Mouse (Mus musculus) spleen, postnatal 10 days (tissue): ENCODE measurements around the gene Hoxa3.
A peak's percentile ranks its signal among the peaks of the same experiment; 100 is the strongest.

ENCODE experiments used
- DNase-seq, 2 experiments: peaks; one replicate each; pipeline ENCODE4 v3.0.0; 2021 to 2022; ENCODE audit warnings: low spot score in 2 of 2

Gene Hoxa3

DNA sequence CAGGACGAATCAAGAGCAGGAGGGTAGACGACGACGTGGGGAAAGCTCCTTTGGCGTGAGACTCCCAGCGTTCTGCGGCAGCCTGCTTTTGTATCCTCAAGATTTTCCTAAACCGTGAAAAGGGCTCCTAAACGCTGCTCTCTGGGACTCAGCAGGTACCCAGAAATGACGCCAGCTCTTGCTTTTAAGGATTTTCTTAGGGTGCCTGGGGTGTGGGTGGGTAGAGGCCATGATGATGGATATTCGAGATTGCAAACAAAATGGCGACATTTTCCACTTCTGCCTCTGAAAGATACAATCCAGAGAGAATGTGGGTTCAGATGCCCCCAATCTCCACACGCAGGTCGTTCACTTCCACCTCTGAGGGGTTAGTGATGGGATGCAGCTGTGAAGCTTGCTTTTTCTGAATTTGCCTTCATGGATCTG lies 45.4 kb downstream of the Hoxa3 start:
- no peak for DNase-seq

DNA sequence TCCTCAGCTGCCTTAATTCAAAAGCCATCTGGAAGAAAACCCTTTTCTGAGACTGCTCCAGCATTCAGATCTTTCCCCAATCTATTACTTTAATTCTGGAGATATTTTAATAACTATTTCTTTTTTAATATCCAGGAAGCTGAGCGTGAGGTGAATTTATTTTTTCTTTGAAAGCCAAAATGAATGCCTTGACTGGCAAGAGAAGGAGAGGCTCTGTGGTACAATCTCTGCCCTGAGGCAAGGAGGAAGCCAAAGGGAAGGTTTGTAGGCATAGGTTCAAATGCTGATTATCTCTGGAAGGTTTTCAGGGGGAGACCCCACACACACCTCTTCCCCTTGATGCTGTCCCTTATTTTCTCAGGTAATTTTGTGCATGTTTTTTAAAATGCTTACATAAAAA lies 46.0 kb downstream of the Hoxa3 start:
- no peak for DNase-seq

DNA sequence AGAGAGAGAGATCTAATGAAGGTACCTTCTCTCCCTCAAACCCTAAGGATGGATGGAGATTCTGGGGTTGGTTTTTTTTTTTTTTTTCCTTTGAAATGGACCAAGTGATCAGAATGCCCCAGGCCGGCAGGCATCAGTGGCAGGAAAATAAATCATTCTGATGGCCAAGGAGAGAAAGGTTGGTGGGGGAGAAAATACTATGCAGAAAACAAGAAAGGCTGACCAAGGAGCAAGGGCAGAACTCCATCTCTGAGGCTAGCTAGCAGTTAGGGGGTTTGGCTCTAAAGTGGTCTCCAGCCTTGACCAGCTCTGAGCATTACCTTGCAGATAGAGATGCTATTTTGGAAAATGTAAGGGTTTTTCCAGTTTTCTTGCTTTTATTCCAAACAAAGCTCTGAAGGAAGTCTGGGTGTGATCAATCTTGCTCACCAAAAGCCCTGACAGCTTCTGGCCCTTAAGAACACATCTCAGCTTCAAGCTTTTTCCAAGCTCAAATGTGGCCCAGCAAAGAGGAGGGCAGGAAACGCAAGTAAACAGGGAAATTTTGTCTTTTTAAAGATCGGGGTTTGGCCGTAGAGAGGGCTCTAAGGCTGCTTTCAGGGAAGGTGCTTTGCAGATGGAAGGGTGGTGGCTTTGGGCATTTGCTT lies 46.6 kb downstream of the Hoxa3 start:
- no peak for DNase-seq

DNA sequence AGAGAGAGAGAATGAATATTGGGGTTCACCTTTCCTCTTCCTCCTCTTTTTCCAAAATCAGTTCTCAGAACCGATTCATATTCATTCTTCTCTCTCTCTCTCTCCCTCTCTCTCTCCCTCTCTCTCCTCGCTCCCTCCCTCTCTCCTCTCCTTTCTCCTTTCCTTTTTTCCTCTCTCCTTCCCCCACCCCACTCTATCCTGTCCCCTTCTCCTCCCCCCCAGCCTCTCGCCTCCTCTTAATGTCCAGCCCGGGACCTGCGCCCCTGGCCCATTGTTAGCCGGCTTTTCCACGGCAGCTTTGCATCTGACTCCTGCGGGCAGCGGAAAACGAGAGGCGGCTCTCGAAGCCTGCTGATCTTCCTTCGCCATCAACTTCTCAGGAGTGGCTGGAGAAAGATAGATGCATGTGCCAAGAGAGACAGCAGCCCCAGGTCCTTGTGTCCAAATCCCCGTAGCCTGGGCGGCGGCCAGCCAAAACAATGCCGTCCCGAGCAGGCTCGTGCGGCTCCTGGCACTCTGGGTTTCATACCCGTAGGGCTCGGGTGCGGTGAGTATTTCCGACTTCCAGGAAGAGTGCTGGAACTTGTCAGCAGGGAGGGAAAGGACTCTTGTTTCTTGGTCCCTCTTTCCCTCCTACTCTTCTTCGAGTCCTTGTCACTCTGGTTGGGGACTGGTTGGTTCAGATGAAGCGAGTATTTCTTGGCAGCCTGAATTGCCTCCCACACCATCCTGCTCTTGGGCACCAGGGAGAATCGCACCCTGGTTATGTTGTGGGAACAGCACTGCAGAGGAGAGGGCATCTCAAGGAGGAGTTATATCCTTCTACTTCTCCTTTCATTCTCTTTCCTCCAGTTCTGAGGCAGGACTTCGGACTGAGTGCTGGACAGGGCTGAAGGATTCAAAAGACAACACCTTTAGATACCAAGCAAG lies 47.4 kb downstream of the Hoxa3 start:
- no peak for DNase-seq

DNA sequence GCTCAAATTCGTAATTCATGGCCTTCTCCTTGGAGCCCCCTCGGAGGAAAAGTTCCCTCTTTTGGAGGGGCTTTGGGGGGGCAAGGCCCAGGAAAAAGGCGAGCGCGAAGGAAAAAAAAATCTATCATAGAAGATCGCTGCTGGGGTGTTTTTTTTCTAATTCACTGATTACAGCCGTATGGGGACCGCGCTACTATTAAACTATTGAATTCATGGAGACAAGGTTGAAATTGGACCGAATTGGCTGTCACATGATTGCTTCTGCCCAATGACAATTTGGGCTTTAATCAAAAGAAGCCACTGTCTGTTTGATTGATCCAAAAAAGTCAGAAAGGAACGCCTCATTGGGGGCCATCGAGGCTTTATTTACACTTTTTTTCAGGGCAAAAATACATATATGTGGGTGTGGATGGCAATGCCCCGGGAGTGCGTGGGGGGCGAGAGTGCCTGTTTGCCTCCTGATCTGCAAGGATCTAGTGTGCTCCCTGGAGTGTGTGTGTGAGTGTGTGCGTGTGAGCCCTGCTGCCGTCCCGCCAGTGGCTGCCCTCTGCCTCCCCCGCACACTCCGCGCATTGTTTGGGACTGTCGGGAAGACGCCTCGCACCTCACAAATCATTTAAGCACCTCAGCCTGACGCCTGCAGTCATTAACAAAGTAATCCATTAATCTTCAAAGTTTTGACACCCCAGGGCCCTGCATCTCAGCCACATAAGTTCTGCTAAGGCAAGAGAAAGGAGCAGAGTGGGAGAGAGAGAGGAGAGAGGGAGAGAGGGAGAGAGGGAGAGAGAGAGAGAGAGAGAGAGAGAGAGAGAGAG lies 48.3 kb downstream of the Hoxa3 start, which contains the start of gene Hoxa2:
Gene Hoxa2 (minus strand): TSS at position 206 of the 815 bp plus-strand sequence.
- DNase-seq: no peak

DNA sequence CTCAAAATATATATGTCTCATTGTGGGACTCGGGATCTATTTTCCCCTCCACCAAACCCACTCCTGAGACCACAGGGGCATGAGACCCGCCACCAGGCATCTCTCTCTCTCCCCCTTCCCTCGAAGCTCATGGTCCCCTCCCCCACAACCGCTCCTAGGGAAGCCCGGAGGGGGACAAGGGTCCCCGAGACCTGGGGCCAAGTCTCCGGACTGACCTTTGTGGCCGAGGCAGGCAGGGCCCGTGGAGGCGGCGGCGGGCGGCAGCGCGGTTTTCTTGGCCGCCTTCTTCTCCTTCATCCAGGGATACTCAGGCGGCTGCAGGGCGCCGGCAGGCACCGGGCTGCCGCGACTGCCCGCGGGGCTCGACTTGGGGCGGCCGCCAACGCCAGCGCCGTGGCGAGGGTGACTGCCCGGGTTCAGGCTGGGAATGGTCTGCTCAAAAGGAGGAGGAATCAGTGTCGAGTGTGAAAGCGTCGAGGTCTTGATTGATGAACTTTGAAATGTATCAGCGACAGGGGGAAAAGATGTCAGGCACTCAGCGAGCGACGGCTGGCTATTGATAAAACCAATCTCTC lies 49.0 kb downstream of the Hoxa3 start:
- no peak for DNase-seq

DNA sequence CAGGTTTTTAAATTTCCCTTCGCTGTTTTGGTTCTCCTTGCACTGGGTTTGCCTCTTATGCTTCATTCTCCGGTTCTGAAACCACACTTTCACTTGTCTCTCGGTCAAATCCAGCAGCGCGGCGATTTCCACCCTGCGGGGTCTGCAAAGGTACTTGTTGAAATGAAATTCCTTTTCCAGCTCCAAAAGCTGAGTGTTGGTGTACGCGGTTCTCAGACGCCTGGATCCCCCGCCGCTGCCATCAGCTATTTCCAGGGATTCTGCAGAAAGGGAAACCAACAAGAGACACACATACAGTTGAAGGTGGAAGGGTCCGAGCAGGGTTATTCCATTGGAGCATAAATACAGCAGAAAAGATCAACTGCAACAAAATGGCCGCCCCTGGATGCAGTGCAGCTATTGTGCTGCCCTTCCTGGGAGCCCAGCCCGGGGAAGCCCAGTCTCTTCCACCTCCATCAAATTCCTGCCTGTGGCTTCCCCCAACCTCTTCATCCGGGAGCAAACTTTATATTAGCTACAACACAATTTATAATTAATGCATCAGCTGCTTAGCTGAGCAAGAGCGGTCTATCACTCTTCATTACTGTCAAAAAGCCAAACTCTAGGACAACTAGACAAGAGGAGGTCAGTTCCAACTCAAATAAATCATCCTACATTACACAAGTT lies 49.6 kb downstream of the Hoxa3 start:
- no peak for DNase-seq

DNA sequence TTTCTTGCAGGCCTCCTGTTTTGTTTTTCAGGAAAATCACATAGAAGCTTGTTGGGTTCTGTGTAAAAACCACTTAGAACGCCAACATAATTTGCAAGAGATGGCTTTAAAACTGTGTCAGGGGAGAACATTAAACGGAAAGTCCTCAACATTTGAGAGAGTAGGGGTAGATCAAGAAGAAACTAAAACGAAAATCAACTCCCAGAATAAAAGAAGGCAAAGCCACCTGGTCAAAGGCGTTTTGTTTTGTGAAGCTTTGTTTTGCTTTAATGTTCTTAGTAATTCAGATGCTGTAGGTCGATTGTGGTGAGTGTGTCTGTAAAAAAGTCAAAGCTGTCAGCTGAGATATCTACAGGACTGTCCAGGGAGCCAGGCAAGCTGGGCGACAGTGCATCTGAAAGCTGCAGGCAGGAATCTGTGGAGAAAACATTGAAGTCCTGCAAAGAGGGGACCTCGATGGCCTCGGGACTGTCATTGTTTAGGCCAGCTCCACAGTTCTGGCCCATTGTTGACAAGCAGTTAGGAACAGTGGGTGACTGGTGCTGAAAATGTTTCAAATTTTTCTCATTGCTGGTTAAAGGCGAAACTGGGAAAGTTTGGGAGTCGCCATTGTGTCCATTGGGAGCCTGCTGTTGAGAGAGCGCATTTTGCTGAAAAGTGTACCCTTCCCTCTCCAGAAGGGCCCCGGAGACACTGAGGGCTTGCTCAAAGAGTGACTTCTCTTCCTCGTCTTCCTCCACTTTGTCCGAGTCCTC lies 50.3 kb downstream of the Hoxa3 start:
- no peak for DNase-seq

DNA sequence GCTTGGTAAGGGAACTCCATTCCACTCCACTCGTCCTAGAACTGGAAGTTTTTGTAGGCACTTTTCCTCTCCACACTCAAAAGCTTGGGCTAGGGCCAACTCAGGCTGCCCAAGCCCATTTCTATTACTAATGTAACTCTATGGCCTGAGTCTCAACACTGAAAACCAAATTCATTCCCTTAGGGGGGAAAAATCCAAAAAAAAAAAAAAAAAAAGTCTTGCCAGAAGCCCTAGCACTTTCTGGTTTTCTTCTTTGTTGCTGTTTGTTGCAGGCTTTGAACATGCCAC lies 51.1 kb downstream of the Hoxa3 start:
- DNase-seq: no peak

DNA sequence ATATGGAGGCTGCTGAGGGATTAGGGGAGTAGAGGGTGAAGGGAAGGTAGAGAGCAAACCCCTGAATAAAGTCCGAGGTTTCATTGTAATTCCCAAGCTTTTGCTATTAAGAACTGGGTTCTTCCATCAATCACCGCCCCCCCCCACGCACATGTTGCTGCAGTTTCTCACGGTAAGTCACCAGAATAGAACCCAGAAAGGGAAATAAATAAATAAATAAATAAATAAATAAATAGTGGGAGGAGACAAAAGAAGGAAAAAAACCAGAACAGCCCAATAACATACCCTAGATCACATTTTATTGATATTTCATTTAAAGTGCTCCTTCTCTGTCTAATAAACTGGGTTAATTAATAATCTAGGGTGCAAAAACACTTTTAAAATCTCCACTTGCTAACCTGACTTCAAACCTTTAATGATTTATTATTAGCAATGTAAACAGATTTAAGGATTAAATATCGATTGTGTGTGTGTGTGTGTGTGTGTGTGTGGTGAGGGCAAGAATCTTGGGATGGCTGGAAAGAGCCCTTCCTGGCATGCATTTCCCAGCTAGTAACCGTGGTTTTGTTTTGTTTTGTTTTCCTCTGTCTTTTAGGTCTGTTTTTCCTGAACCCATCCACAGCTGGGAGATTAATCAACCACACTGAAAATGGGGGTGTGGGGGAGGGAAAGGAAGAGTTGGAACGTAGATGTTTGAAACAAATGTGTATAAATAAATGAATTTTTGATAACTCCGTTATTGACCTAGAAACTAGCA lies 51.6 kb downstream of the Hoxa3 start:
- no peak for DNase-seq

DNA sequence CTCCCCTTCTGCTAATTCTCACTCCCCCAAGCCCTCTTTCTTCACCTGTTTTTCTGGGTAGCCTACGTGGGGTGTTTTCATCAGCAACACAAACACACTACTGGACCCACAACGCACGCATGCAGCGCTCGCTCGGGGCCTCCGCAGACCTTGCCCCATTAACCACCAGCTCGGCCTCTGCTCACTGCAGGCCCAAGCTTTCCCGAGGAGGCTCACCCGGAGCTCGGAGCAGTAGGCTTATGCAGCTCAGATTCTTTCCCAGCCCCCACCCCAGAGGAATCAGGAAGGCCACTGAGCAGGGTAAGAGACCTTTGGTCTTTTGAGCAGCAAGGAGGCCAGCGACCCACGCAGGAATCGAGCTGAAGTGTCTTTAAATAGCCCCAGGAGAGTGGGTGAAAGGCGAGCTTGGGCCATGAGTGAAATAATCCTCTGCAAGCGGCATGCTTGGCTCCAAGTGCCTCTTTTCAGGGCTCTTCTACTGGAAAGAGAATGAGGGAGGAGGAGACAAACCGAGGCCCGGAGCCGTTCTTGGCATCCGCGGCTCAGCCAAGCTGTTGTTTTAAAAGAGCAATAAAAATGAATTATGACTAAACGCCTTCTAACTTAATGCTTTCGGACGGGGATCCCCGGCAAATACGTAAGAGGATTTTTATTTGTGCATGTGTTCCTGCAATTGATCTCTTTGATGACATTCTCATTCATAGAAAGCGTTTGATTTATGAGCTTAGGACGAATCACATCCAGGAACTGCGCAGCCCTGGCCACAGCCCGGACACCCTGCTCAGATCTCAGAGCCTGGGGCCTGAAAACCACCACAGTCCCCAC lies 52.4 kb downstream of the Hoxa3 start:
- DNase-seq: no peak

DNA sequence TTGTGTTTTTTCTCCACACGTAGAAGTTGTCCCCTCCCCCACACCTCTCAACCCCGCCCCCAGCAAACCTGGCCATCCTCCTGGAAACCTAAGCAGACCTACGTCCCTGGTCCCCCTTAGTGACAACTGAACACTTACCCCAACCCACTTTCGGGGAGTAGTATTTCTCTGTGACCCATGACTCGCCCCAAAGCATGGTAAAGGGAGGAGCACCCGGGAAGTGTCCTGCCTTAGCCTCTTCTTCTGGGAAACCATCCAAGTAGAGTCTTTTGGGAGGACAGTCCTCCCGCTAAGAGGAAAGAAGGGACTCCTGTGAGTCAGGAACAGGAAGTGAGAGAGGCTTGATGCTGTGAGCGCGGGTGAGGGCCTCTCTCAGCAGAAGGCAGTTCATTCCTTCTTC lies 53.2 kb downstream of the Hoxa3 start:
- no peak for DNase-seq

DNA sequence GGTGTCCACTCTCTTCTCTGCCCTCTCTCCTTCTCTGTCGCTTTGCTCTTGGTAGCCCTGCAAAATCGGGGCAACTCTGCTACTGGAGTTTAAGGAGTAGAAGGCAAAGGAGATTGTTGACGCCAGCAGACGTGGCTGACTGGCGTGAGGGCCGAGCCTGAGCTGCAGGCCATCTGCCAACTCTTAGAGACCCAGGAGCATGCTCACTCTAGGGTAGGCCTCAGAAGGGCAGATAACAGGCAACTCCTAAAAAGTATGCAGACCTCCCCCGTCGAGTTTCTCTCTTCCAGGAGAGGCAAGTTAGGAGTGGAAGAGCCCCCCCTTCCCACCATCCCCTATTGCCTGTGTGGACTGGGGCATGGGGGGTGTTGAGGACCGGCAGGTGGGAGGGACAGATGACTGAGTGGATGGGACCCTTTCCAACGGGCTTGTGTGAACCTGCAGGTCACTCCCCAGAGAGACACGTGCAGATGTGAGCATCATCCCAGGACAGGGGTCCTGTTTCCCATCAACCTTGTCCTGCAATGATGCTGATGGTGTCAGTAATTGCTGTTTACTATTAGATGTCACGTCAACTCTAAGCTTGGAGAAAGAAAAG lies 53.9 kb downstream of the Hoxa3 start:
- no peak for DNase-seq

DNA sequence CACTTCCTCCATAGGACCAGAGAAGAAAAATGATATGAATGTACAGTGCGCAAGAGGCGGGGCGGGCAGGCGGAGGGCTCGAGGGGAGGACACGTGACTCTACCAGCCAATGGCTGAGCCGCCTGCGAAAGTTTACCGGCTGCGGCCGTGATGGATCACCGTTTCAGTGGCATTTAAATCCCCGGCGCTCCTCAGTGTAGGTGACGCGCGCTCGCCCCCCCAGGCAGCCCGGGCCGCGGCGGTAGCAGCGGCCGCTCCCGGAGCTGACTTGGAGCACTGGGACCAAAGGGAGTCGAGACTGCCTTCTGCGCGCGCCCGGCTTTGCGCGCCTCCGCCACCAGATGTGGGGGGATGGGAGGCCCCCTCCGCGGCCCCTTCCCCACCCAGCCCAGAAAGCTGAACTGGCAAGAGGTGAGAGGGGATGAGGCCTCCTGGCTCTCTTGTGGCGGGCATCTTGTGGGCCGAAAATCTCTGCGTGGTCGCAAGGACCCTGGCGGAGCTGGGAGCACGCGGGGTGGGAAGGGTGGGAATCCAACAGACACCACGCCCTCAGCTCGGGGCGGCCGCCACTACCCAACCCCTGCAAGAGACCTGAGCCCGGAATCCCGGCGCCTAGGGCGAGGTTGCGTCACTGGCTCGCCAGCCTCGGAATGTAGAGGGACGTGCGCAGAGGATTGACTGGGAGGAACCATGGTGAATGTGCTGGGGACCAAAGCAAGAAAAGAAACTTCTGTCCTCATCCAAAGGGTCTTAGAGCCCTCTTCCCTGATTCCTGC lies 54.7 kb downstream of the Hoxa3 start, which contains the start of gene Hoxa1:
Gene Hoxa1 (minus strand): TSS at position 42 of the 776 bp plus-strand sequence.
- DNase-seq: peak in 1 of 2 experiments; percentile 68

DNA sequence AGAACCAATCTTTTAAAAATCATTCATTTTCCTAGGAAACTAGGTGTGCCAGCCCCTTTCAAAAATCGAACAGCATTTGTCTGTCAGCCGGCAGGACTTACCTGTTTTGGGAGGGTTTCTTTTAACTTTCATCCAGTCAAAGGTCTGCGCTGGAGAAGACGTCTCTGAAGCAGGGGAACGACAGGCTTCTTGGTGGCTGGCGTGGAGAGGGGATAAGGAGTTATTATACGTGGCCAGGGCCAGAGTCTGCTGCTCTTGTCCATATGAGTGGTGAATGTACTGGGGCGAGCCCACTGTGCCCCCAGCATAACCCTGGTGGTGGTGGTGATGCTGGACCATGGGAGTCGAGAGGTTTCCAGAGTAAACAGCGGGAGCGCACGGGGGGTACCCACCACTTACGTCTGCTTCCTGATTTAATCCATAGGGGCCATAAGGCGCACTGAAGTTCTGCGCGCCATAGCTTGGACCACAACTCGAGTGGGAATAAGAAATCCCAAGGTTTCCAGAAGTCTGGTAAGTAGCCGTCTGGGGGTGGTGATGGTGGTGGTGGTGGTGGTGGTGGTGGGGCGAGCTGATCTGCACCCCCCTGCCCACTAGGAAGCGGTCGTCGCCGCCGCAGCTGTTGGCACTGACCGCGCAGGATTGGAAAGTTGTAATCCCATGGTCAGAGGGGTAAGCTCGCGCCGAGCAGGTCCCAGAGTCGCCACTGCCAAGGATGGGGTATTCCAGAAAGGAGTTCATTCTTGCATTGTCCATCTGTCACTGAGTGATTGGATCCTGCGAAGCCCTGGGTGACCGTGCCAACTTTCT lies 55.5 kb downstream of the Hoxa3 start:
- no peak for DNase-seq

DNA sequence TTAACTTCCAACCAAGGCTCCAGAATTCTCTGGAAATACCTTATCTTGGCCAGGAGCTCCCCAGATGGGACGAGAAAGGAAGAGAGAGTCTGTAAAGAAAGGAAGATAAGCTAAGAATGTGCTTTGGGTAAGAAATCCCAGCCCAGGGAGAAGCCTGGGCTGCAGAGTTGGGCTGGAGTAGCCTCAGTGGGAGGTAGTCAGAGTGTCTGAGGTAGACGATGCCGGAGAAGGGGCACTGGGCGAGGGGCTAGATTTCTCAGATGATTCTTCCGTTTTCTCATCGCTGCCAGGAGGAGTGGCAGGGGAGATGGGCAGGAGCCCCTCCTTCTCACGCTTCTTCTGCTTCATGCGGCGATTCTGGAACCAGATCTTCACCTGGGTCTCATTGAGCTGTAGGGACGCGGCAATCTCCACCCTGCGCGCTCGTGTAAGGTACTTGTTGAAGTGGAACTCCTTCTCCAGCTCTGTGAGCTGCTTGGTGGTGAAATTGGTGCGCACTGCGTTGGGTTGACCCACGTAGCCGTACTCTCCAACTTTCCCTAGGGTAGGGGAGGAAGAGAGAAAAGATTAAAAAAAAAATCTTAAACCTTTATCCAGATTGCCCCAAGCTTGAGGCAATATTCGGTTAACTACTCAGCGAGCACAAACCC lies 56.5 kb downstream of the Hoxa3 start:
- no peak for DNase-seq
